Mouse (Mus musculus): ENCODE data around the gene Dnajc4. TPM values are rescaled to one million over a fixed set of nuclear protein-coding genes. Genes with fewer than 3 reads are reported as not detected.
"Not testable (repeated sequence)": the region's sequence is repeated elsewhere in the genome, so short reads cannot be mapped to it uniquely, and the experiment has no call there.

Gene Dnajc4
- total and polyA plus RNA-seq, 3 experiments = 45.6 to 57.6 (median 57.4) TPM

- peaks cover 10% of the 10 kb centered on the region for H3K4me1 ChIP-seq (ENCODE audit: control insufficient read depth, insufficient read depth, low read length)
- intact Hi-C loops (cut with DNase I) = no loop called here
- 86% methylated on average over 8 of the region's 8 CpGs for WGBS
- H3K4me3 ChIP-seq = no peak overlapping the region
- no peaks in the 10 kb centered on the region for H3K36me3 ChIP-seq (ENCODE audit: control insufficient read depth, insufficient read depth, low read length)
- no peak overlapping the region for H3K9ac ChIP-seq (ENCODE audit: low read depth, low read length)
- TF ChIP-seq POLR2A (IDR thresholded peaks at IDR 0.05; ENCODE audit: insufficient read depth, low read depth, low read length) (no peak), EP300 (IDR thresholded peaks at IDR 0.05; ENCODE audit: insufficient read depth, low read depth, low read length) (no peak), CTCF (IDR thresholded peaks at IDR 0.05) (no peak)
- no peaks in the 10 kb centered on the region for H3K27me3 ChIP-seq (ENCODE audit: control insufficient read depth, insufficient read depth, low read length)
- H3K27ac ChIP-seq = no peak overlapping the region
- no peaks in the 10 kb centered on the region for H3K79me2 ChIP-seq (replicated peaks; ENCODE audit: control insufficient read depth, insufficient read depth, low read length)
- DNase-seq = peak in 1 of 2 experiments; percentile 4
Measured at GRCm38 (mm10) chr19:6994002-6994401, 1.6 kb upstream of the Dnajc4 start.

DNA sequence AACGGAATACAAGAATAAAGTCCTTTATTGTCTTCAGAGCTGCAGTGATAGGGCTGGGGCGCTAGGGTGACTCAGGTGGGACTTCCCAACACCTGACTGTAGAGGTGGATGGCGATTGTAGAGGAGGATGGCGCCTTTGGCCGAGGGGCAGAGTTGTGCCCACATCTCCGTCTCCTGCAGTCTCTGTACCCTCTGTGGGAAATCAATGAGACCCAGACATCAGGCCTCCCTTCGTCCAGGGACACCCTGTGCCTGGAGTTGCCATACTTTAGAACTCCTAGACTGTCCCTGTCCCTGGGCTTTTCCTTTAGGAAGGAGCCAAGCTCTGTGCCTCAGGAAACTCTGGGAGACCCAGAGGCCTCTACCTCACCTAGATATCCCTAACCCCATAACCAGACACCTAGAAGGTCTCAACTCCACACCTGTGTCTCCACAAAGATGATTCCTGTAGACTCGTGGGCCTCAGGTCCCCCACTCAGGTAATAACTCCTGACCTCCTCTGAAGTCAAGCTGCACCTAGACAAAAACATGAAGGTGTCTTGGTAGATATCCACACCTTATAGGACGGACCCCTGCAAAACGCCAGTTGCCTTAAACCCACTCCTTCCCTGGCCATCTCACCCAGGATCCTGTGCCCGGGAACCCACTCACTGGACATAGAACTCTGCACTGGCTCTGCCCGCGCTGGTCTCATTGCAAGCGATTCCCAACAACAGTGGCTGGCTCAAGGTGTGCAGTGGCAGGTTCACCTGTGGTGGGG lies 819 bp upstream of the Dnajc4 start:
- no peak for TF ChIP-seq EP300 (IDR thresholded peaks at IDR 0.05; ENCODE audit: insufficient read depth, low read depth, low read length)
- Histone ChIP-seq H3K27ac (peak overlapping the region; percentile 61), H3K9ac (ENCODE audit: low read depth, low read length) (peak overlapping the region; percentile 22), H3K4me1 (ENCODE audit: control insufficient read depth, insufficient read depth, low read length) (peaks cover 10% of the 10 kb centered on the region), H3K36me3 (ENCODE audit: control insufficient read depth, insufficient read depth, low read length) (no peaks in the 10 kb centered on the region), H3K27me3 (ENCODE audit: control insufficient read depth, insufficient read depth, low read length) (no peaks in the 10 kb centered on the region), H3K4me3 (peak overlapping the region; percentile 87), H3K79me2 (replicated peaks; ENCODE audit: control insufficient read depth, insufficient read depth, low read length) (no peaks in the 10 kb centered on the region)
- intact Hi-C loops (cut with DNase I) = no loop called here
- peak in 1 of 2 experiments; percentile 3 for DNase-seq
- 60% methylated on average over 14 of the region's 14 CpGs for WGBS

GRCm38 (mm10) chr19:6991166-6991565 lies 1.2 kb downstream of the Dnajc4 start:
- 92% methylated on average over 6 of the region's 6 CpGs for WGBS
- H3K4me1 ChIP-seq (ENCODE audit: control insufficient read depth, insufficient read depth, low read length) = peaks cover 12% of the 10 kb centered on the region
- peak in 1 of 2 experiments; percentile 2 for DNase-seq
- H3K79me2 ChIP-seq (replicated peaks; ENCODE audit: control insufficient read depth, insufficient read depth, low read length); H3K9ac ChIP-seq (ENCODE audit: low read depth, low read length); H3K27ac ChIP-seq; H3K4me3 ChIP-seq; H3K27me3 ChIP-seq (ENCODE audit: control insufficient read depth, insufficient read depth, low read length); H3K36me3 ChIP-seq (ENCODE audit: control insufficient read depth, insufficient read depth, low read length): not testable (repeated sequence)
- intact Hi-C loops (cut with DNase I) = loop anchor here (1.0 kb wide), 1 partner anchor 10 kb away; no protein-coding TSS in a partner anchor

DNA sequence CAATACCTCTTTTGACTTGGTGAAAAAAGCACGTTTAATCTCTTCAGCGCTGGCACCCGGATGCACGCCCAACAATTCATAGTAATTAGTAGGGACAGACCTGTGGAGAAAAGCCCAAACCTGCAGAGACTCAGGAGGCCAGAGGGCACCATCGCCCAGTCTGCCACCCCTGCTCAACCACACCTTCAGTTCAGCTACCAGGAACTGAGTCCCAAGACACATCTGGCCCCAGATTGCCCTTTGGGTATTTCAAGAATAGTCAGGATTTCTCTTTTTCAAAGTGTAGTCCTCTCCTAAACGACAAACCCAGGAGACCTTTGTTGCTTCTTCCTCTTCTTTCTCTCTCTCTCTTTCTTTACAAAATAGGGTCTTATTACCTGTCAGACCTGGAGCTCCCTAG lies 1.7 kb downstream of the Dnajc4 start:
- WGBS = 92% methylated on average over 6 of the region's 6 CpGs
- TF ChIP-seq POLR2A (IDR thresholded peaks at IDR 0.05; ENCODE audit: insufficient read depth, low read depth, low read length) (no peak), EP300 (IDR thresholded peaks at IDR 0.05; ENCODE audit: insufficient read depth, low read depth, low read length) (no peak)
- Histone ChIP-seq H3K27me3 (ENCODE audit: control insufficient read depth, insufficient read depth, low read length) (no peaks in the 10 kb centered on the region), H3K4me3 (no peak overlapping the region), H3K27ac (no peak overlapping the region), H3K36me3 (ENCODE audit: control insufficient read depth, insufficient read depth, low read length) (no peaks in the 10 kb centered on the region), H3K79me2 (replicated peaks; ENCODE audit: control insufficient read depth, insufficient read depth, low read length) (peaks cover 2% of the 10 kb centered on the region; the same call in 1 of the 2 replicates), H3K9ac (ENCODE audit: low read depth, low read length) (no peak overlapping the region), H3K4me1 (ENCODE audit: control insufficient read depth, insufficient read depth, low read length) (peaks cover 13% of the 10 kb centered on the region)
- intact Hi-C loops (cut with DNase I) = loop anchor here (1.0 kb wide), 1 partner anchor 9 kb away; no protein-coding TSS in a partner anchor
- DNase-seq = peak in 1 of 2 experiments; percentile 2

DNA sequence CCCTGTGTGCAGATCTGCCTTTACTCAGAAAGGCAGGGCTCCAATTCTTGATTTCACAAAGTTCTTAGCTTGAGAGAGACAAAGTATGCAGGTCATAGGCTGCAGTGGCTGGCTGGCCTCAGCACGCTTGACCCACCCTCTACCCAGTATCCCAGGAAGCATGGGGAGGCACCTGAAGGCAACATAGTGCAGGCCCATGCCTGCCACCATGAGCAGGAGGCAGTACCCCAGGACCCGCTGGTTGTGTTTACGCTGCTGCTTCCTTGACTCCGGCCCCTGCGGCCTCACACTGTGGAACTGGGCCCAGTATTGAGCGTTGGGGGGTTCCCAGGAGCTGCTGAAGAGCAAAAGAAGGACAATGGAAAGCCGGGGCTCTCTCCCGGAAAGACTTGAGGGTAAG lies 3.1 kb downstream of the Dnajc4 start:
- H3K4me1 ChIP-seq (ENCODE audit: control insufficient read depth, insufficient read depth, low read length) = peaks cover 10% of the 10 kb centered on the region
- peaks cover 2% of the 10 kb centered on the region; the same call in 1 of the 2 replicates for H3K79me2 ChIP-seq (replicated peaks; ENCODE audit: control insufficient read depth, insufficient read depth, low read length)
- H3K27ac ChIP-seq = no peak overlapping the region
- no peaks in the 10 kb centered on the region for H3K36me3 ChIP-seq (ENCODE audit: control insufficient read depth, insufficient read depth, low read length)
- H3K27me3 ChIP-seq (ENCODE audit: control insufficient read depth, insufficient read depth, low read length) = no peaks in the 10 kb centered on the region
- TF ChIP-seq EP300 (IDR thresholded peaks at IDR 0.05; ENCODE audit: insufficient read depth, low read depth, low read length) (no peak), POLR2A (IDR thresholded peaks at IDR 0.05; ENCODE audit: insufficient read depth, low read depth, low read length) (no peak), CTCF (IDR thresholded peaks at IDR 0.05) (no peak)
- H3K4me3 ChIP-seq = no peak overlapping the region
- peak in 1 of 2 experiments; percentile 14 for DNase-seq
- no peak overlapping the region for H3K9ac ChIP-seq (ENCODE audit: low read depth, low read length)
- intact Hi-C loops (cut with DNase I) = no loop called here
- WGBS = 91% methylated on average over 8 of the region's 8 CpGs

DNA sequence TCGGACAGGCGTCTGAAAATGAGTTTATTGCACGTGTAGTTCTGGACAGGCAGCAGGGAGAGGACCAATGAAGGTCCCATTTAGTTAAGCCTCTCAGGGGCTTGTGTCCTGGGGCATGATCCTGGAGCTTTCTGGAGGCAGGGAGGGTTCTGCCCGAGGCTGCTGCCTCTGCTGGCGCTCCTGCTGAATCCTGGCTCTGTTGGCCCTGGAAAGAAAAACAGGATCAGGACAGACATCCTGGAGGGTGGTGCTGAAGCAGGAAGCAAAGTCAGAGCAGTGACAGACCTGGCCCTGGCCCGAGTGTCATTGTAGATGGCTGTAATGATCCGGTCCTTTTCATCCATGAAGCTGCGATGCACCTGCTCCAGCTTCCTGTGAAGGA lies 4.5 kb downstream of the Dnajc4 start:
- H3K4me1 ChIP-seq (ENCODE audit: control insufficient read depth, insufficient read depth, low read length) = peaks cover 8% of the 10 kb centered on the region
- H3K79me2 ChIP-seq (replicated peaks; ENCODE audit: control insufficient read depth, insufficient read depth, low read length) = peaks cover 2% of the 10 kb centered on the region; the same call in 1 of the 2 replicates
- no peaks in the 10 kb centered on the region for H3K27me3 ChIP-seq (ENCODE audit: control insufficient read depth, insufficient read depth, low read length)
- no peak for TF ChIP-seq EP300 (IDR thresholded peaks at IDR 0.05; ENCODE audit: insufficient read depth, low read depth, low read length)
- TF ChIP-seq POLR2A (IDR thresholded peaks at IDR 0.05; ENCODE audit: insufficient read depth, low read depth, low read length) = no peak; the same call in 1 of the 2 replicates
- no peak for TF ChIP-seq CTCF (IDR thresholded peaks at IDR 0.05)
- H3K27ac ChIP-seq = peak overlapping the region; percentile 94
- peak overlapping the region; percentile 89 for H3K9ac ChIP-seq (ENCODE audit: low read depth, low read length)
- DNase-seq = no peak
- peak overlapping the region; percentile 76 for H3K4me3 ChIP-seq
- intact Hi-C loops (cut with DNase I) = no loop called here
- H3K36me3 ChIP-seq (ENCODE audit: control insufficient read depth, insufficient read depth, low read length) = no peaks in the 10 kb centered on the region
- WGBS = 4% methylated on average over 8 of the region's 8 CpGs
